Mouse (Mus musculus): Measurements from ENCODE around the gene Sept9. TPM values are rescaled to one million over a fixed set of nuclear protein-coding genes. Genes with fewer than 3 reads are reported as not detected.

Sept9 gene
- total RNA-seq, 4 experiments from 2014 or later, result 68.1 to 76.4 (median 71.0) TPM

DNA sequence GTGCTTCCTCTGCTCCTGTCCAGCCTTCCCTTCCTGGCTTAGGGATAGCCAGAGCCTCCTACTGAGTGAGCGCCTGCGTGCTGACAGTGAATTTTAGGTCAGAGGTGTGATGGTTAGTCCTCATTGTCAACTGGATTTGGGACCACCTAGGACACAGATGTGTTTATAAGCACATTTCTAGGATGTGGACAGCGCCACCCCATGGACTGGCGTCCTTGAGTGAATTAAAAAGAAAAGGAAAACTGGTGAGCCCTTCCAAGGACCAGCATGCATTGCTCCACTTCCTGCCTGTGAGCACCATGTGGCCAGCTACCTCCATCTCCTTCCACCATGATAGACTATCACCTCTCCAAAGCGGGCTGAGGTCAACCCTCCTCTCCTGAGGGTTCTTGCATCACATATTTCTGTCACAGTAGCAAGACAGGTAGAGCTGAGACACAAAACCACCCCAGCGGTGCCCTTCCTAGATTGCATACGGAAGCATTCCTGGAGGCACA is 167.4 kb downstream of the Sept9 start:
- no peak for DNase-seq (ENCODE audit: low spot score in 2 of 2)

DNA sequence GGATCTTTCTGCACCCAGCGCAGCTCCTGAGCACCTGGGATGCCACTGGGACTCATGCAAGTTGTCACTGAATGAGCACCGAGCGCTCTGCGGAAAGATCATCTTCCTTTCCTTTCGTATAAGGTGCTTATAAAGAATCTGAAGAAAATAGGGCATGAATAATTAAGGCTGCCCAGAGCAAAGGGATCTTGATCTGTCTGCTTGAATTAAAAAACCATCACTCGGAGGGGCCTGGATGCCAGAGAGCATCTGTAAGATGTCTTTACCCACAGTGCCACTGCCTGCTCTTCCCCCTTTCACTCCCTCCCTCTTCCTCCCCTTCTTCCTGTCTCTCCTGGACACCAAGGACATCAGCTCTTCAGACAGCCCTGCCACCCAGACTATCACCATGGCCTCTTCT is 168.5 kb downstream of the Sept9 start:
- DNase-seq (ENCODE audit: low spot score in 2 of 2), result no peak

DNA sequence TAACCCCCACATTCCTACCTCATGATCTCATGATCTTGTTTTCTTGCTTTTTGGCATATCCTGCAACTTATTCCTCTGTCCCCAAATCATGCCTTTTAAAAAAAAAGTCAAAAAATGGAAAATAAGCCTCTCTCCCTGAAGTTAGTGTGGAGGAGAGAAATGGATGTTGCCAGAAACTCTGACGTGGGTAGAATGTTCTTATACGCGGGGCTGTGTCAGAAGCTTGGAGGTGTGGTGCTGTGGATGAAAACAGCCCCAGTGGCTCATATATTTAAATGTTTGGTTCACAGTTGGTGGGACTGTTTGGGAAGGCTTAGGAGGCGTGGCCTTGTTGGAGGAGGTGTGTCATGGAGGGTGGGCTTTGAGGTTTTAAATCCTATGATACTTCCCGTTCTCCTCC is 169.9 kb downstream of the Sept9 start:
- DNase-seq (ENCODE audit: low spot score in 2 of 2), result no peak

DNA sequence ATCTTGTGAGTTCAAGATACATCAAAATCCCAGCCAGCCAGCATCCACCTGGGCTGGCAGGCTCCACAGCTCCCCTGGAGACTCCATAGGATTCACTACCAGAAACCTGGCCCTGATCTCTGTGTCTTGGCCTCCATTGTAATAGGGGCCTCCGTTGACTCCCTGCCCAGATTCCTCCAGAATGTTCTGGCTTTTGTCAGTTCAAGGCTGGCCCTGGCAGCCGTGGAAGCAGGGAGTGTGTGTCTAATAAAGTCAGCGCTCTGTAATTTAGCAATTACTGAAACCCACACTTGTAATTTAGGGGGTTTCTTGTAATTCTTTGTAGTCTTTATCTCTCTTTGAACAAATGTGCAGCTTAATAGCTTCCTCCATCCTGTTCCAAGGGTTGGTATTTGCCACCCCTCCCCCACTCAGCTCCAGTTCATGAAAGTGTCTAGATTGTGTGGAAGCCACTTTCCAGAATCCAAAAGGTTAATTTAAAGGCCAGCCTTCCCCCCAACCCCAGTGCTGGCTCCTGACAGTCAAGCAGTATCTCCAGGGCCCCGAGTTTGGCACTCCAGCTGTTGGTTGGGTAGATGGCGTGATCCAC is 170.9 kb downstream of the Sept9 start:
- no peak for DNase-seq (ENCODE audit: low spot score in 2 of 2)

DNA sequence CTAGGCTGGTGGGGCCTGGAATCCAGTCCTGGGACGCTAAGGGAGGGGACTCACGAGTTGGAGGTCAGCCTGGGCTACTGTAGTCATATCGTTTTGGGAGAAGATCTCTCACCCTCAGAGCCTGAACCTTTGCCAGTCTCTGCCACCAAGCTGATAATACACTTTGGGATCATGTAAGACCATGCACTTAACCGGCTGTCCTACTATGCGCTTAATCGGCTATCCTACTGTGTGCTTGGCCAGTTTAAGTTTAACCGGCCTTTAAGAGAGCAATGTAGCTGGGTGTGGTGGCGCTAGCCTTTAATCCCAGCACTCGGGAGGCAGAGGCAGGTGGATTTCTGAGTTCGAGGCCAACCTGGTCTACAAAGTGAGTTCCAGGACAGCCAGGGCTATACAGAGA is 173.1 kb downstream of the Sept9 start:
- no peak for DNase-seq (ENCODE audit: low spot score in 2 of 2)

DNA sequence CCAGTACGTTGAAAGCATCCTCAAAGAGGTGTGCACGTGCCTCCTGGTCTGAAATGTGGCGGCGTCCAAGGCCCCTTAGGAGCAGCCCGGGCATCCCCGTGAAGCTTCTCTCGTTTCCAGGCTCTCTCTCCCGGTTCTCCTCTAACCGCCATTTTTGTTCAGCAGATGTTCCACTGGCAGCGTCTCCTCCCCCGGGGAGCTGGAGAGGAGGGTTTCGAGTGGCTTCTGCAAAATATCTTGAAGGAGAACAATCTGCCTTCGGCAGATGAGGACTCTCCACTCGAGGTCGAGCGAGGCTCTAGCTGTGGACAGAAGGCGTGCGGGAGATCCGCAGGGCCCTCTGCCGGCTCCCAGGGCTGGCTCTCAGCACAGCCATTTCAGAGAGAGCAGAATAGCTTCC is 173.7 kb downstream of the Sept9 start:
- DNase-seq (ENCODE audit: low spot score in 2 of 2), result no peak

DNA sequence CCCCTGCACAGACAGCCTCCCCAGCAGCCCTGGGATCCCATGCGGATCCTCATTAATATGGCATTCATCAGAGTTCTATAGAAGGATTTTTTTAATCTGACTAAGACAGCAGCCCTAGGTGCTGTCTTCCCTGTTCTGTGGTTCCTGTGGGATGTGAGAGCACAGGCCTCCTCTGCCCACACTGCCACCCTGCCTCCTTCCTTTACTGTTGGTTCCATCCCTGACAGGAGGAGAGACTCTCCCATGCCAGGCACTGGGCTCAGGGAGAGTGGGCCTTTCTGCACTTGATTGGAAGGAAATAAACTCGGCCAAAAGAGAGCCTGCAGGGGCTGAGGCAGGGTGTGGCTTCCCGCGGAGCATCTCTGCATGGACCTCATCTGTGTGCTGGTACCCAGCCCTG is 174.4 kb downstream of the Sept9 start:
- DNase-seq (ENCODE audit: low spot score in 2 of 2), result no peak

DNA sequence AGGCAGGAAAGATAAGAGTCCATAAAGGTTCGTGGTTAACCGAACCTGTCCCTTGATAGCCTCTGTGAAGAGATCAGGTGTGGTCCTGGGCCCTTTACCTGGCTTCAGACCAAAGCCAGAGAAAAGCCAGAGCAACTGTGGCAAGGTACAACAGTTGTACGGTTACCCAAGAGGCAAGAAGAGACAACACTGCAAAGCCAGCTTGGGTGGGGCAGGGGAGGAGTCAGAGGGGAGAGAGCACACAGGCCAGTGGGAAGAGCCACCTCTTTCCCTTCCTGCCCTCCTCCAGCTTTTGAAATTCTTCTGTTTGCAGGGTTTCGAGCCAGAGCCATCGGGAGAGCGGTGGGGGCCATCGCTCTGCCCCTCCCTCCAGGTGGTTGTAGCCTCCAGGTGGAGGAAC is 174.8 kb downstream of the Sept9 start:
- no peak for DNase-seq (ENCODE audit: low spot score in 2 of 2)

DNA sequence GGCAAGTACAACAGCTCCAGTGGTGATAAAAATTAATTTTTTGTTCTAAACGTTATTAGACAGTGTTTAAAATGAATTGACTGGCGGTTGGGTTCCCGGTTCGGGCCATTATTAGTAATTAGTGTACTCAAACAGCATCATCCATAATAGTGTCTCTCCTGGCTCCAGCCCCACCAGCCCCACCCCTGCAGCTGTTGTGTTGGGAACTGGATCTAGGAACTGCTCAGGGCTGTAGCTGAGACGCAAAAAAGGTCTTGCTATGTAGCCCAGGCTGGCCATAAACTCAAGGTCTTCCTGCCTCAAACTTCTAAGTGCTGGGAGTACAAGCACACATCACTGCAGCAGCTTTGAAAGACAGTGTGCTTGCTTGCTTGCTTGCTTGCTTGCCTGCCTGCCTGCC is 180.3 kb downstream of the Sept9 start:
- no peak for DNase-seq (ENCODE audit: low spot score in 2 of 2)

DNA sequence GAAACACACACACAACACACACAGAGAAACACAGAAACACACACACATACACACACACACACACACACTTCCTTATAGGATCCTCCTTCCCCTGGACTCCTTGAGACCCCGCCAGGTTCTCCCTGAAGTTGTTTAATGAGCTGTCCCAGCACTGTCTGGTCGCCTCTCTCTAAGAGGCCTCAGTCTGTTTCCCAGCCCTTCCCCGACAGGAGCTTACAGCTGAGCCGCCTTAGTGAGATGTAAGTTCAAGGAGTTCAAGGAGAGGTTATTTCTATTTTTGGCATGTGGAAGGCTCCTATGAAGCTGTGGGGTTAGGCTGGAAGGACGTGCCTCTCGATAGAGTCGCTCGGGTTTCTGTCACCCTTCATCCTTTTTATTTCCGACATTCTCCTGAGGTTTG is 184.8 kb downstream of the Sept9 start:
- DNase-seq (ENCODE audit: low spot score in 2 of 2), result no peak

DNA sequence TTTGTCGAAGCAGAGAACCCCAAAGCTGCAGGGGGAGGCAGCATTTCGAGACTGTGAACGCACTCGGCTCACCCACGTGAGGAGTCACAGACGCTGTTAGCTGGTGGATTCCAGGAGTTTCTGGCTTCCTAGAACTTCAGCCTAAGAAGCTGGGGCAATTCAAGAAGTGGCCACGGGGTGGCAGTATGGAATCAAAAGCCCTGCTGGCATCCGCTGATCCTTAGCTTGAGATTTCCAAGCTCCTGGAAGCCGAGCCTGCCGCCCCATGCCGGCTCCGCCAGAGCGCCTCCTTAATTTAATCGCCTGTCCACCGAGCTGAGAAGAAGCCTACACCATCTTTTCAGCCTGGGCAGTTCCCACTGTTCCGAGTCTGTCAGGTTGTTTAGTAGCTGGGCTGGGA is 185.4 kb downstream of the Sept9 start:
- peak; percentile 83 to 98 for DNase-seq (ENCODE audit: low spot score in 2 of 2)

DNA sequence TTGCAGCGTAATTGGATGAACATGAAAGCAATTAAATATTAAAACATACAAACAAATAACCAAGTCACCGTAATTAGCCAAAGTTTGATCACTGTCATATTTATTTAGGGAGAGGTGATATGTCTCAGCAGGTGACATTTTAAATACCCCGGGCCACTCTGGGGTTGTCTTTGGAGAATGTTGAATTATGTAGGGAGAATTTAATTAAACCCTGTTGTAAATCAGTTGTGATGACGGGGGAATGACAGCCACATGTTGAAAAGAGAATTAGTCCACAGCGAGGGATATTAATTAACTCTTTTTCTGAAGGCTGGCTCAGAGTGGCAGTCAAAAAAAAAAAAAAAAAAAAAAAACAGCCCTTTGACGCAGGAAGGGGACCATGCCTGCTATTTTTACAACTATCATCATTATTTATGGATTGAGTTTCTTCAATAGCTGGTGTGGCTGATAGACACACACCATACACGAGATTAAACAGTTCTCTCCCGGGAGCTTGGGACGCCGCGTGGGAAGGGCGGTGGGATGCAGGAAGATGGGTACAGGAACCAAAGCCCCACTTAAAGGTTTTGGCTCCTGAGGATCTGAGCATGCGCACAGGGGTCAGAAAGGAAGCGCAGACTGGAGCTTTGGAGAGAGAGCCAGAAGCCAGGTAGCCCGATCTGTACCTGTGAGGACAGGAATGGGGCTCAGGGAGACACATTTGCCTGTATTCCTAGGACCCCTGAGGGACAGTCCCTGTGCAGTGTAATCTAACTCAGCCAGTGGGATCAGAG is 186.1 kb downstream of the Sept9 start:
- no peak for DNase-seq (ENCODE audit: low spot score in 2 of 2)

DNA sequence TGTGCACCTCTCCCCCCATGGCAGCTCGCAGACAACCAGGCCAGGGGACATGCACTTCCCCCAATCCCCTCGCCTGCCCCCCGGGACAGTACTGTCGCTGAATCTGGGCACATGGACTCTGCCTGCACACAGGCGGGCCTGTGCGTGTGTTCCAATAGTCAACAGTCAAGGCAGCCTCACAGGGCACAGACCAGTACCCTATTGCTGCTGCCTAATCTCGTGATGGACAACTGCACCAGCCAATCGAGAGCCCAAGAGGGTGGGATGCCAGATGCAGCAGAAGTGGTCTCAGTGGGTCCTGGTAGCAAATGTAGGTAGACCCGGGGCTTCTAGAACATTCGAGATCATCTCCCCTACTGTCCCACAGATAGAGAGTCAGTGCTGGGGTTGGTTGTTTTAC is 187.8 kb downstream of the Sept9 start:
- DNase-seq (ENCODE audit: low spot score in 2 of 2), result no peak

DNA sequence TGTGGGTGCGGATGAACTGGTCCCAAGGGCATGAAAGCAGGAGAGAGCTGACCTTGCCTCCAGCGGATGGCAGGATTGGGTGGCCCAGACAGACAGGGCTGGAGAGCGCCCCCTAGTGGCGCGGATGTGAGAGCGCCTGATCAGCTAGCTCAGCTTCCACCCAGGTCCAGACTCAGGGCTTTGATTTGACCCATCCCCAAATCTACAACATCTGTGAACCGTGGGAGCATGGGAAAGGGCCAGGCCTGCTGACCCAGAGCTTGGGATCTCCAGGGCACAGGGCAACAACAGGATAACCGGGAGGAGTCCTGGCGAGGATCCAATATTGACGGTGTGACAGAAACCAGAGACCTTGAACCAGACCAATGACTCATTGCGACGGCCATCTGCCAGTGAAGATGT is 190.5 kb downstream of the Sept9 start:
- no peak for DNase-seq (ENCODE audit: low spot score in 2 of 2)

DNA sequence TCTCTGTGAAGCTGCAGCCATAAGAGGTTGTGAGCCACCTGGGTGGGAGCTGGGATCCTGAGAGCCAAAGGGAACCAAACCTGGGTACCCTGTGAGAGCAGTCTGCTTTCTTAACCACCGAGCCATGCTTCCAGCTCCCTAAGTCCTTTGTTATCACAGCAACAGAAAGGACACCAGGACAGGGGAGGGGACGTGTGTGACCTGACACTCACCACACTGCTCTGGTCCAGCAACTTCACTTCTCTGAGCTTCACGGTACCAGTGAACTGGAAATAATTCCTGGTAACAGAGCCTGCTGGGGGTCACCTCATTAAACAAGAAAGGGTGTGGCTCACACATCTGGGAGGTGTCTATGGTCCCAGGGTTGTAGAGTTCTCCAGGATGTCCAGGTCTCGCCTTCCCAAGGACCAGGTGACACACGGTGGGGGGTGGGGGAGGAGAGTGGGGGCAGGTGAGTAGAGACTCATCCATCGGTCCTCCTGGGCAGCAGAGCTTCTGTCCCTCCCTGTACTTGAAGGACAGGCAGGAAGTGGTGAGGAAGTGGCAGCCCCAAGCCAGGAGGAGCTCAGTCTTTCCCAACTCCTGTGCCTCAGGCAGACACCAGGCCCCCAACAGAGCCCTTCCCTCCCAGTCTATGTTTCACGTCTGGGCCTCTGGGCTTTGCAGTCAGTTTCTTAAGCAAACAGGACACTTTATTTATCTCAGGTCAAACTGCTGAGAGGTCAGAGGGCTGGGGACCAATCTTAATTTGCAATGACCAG is 191.5 kb downstream of the Sept9 start:
- no peak for DNase-seq (ENCODE audit: low spot score in 2 of 2)

DNA sequence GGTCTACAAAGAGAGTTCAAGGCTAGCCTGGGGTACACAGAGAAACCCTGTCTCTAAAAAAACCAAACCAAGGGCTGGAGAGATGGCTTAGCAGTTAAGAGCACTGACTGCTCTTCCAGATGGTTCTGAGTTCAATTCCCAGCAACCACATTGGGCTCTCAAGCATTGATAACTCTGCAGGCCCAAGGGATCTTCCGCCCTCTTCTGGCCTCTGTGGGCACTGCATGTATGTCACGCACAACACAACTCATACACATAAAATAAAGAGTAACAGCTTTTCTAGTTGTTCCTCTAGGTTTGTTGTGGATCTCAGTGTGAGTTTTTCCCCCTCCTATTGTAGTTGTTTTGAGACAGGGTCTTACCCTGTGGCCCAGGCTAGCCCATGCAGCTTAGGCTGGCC is 192.8 kb downstream of the Sept9 start:
- DNase-seq (ENCODE audit: low spot score in 2 of 2), result no peak

DNA sequence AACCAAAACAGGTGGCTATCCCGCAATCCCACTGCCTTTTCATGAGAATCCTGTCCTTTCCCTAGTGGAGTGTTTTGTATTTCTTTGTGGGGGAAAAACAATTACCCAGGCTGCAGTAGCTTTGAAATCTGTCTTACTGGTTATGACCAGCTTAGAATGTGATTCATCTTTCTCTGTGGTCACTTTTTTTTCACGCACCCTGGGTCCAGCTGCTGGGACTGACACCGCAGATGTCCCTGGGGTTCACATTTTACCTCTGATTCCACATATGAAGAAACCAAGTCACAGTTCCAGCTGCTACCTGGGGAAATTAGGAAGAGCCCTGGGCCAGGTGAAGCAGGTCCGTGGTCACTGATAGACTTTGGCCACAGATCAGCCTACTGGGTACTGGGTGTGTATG is 194.3 kb downstream of the Sept9 start:
- DNase-seq (ENCODE audit: low spot score in 2 of 2), result no peak

DNA sequence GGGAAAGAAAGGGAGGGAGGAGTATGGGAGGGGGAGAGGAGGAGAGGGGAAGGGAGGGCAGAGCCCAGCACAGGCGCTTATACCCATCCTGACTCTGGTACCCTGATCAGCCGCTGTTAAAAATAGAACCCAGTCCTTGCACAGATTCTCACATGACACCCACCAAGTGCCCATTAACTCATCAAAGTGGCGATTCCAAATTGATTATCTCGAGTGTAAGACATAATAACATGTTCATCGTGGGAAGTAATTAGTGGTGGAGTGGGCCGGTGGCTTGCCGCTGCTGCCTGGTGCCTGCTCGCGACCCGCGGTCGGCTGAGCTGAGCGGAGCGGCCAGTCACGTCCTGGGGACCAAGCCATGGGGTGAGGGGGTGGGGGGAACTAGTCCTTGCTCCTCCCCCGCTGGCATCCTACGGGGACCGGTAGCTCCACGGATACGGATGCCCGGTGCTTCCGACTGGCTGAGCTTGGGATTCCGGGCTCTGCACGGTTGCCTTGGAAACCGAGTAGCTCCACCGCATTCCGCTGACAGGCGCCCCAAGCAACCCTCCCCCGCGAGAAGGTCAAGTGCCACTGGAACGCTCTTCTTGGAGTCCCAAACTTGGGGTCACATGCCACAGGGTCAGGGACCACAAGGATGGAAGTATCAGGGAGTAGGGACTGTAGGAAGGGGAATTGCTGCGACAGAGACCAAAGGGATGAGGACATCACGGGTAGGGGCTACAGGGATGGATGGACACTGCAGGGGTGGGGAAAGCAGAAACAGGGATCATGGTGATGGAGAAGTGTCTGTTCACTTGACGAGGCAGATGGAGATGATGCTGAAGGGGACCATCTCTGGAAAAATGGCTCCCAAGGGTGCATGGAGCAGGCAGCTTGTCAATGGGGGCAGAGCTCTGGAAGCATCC is 195.0 kb downstream of the Sept9 start:
- peak in 1 of 2 experiments; percentile 81 for DNase-seq (ENCODE audit: low spot score in 2 of 2)

DNA sequence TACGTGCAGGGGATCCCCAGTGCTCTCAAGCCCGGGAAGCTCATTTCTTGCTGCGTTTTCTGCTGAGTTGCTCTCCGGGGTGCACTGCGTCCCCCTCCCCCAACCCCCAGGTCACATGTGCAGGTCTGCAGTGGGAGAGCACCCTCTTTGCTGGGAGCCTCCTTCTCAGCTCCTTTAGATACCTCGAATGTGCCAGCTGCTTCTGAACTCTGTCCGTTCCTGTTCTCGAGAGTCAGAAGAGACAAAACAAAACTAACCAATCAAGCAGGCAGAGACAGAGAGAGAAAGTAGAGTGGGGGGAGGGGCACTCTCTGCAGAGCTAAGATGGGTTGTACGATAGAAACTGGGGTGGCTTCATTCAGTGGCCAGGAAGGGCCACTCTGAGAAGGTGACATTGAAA is 195.8 kb downstream of the Sept9 start:
- no peak for DNase-seq (ENCODE audit: low spot score in 2 of 2)

DNA sequence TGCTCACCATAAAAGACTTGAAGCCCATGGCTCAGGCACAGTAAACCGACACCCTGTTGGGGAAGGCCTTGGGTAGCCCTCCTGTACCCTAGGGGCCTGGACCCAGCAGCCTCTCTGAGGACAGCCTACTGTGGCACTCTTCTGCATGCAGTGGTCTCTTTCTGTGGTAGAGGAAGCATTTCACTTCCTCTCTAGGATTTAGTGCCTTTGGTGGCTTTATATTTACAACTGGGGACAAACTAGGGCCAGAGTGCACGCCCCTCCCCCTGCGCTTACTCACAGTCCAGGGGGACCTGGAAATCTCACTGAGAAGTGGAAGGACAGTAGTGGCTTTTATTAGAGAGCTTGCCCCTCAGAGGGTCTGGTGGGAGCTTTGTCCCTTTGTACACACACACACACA is 197.5 kb downstream of the Sept9 start:
- DNase-seq (ENCODE audit: low spot score in 2 of 2), result no peak

DNA sequence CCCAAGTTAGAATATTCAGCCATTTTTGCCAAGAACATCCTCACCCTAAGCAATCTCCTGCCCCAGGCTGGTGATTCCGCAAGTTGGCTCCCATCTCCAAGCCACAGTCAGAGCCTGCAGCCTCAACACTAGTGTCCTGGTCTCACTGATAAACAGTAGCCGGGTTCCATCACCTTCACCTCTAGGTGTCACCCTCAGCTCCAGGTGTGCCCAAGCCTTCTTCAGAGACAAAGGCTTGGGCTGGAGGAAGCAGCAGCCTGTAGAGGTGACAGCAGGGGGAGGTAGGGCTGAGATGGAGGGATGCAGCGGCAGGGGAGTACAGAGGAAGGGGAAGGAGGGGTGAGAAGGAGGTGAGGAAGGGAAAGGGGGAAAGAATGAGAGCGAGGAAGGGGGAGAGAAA is 198.3 kb downstream of the Sept9 start:
- DNase-seq (ENCODE audit: low spot score in 2 of 2), result no peak

Data from left cerebral cortex, adult 8-10 months (tissue).